Mouse (Mus musculus) regulatory T cell (primary cell): ENCODE measurements around the gene Actrt1.

Experiments
- in situ Hi-C: fragments of 300-600 bp; cut with MboI, MseI; formaldehyde crosslinking; loops from one replicate; pipeline ENCODE4 v1.15.1; 2025; ENCODE audit warnings: high pct_unique_total_duplicates

Gene Actrt1

DNA sequence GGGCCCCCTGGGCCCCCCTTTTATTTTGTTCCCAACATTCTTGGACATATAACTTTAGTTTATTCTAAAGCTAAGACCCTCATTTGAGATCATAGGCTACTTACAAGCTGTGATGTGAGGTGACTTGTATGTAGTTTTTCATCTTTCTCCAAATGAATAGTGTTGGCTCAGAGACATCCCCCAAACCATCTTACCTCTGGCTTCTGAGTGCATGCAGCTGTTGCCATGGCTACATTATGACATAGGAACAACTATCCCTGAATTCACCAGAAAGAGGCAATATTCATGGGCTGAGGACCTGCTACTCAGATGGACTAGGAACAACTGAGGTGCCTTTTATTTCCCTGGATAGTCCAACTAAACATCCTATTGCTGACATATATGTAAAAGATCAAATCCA, at the start of gene Actrt1:
Gene Actrt1, plus strand, starts transcription at position 301 of the 400 bp plus-strand sequence.
- in situ Hi-C loops: no loop called here

DNA sequence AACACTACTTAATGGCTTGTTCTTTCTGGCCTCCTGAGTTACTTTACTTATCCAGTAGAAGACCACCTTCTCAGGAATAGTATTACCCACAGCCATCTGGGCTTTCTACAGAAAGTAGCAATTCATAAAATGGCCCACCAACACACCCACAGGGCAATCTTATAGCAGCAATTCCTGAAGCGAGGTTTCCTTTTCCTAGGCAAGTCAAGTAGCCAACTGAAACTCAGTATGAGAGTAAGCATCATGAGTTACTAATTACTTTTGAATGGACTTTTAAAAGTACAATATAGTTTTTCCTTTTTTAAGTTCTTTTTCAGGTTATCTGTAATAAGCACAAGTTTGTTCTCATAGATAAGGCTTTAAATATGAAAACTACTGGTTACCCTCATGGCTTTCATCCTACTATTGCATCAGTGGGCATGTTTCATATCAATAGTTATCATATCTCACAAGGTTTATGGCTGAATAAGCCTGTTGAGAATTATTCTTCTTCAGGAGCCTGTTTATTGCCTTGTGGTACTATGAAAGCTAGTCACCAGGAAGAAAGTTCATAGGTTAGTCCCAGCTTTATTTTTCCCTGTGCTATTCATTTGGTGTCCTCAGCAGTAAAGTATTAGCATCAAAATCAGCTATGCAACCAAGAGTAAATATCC, 2.8 kb downstream of the Actrt1 start:
- in situ Hi-C loops: no loop called here
